Mouse (Mus musculus): ENCODE results near the gene Rcor2. TPM values are rescaled to one million over a fixed set of nuclear protein-coding genes. Genes with fewer than 3 reads are reported as not detected.

The Rcor2 gene
- total RNA-seq, 2 experiments from 2014 or later, result 17.6 to 17.7 TPM

DNA sequence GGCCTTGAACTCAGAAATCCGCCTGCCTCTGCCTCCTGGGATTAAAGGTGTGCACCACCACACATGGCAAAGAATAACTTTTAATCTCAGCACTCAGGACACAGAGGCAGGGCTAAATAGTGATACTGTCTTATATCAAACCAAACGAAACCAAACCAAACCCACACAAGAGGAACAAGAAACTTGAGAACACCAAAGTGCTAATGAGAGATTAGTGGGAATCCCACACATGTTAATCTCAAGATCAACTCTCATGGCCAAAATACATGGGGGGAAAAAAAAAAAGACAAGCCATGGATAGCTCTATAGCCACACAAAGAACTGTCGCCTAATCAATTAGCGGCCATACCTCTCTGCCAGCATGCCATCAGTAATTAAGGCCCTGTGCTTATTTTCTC, 48.5 kb downstream of the Rcor2 start:
- no peak for DNase-seq (ENCODE audit: low spot score in 2 of 2)

DNA sequence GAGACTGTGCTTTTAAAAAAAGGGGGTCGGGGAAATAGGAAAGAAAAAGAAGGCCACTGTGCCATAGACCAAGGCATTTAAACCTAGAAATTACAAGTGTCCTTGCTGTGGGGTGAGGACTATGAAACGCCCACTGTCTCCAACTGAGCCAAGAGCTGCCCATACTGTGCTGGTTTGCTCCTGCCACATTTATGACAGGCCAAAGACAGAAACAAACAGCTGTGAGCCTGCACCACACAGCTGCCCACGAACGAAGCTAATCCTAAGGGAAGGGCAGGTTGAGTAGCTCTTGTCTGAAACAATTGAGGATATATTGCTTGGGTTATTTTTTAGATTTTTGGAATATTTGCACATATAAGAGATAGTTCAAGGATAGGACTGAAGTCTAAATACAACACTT, 49.7 kb downstream of the Rcor2 start:
- DNase-seq (ENCODE audit: low spot score in 2 of 2), result no peak

DNA sequence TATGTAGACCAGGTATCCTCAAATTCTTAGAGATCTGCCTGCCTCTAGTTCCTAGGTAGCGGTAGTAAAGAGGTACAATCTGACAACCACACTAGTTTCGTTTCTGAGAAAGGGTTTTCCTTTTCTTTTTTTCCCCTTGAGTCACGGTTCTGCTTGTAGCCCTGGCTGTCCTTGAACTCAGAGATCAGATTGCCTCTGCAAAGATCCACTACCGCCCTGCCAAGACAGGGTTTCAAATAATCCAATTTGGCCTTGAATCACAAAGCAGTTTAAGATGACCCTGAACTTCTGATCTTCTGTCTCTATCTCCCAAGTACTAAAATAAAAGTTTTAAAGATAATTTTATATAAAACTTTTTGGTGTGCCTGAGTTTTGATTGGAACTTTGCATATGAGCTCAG, 50.6 kb downstream of the Rcor2 start:
- DNase-seq (ENCODE audit: low spot score in 2 of 2), result no peak

DNA sequence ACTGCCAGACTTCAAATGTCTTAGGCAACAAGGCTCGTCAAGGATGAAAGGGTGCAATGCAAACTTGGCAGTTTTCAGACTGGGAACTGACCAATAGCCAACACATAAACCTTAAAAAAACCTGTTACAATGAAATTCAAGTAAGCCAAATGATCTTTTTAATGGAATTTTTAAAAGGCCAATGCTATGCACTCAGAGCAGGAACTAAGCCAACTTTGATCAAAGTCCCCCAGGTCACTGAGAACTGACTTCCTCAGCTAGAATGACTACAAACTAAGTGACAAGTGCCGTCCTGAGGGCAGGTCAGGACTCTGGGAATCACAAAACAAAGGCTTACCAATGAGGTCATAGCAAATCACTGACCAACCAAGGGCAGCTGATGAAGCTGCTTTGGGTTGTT, 53.1 kb downstream of the Rcor2 start:
- DNase-seq (ENCODE audit: low spot score in 2 of 2), result no peak

DNA sequence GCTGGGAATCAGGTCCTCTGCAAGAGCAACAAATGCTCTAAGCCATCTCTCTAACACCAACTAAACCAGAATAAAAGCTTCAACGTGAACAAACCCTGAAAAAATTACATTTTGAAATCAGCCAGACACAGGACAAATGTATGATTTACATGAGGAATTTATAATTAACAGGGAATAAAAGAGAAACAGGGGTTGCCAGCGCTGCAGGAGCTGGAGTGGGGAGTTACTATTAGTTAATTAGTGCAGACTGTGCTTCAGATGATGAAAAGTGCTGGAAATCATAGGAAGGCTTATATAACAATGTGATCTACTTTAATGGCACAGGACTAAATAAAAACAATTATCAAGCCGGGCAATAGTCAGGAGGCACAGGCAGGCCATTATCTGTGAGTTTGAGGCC, 54.3 kb downstream of the Rcor2 start:
- no peak for DNase-seq (ENCODE audit: low spot score in 2 of 2)

Other genes with a start within 250 kb of the Rcor2 start
- 1 to 10 TPM; 4.0 to 4.5 TPM for gene Fermt3, start 247.9 kb upstream of the Rcor2 start, total RNA-seq (2021)
- 100 to 1,000 TPM; 211 to 217 TPM for gene Stip1, start 227.4 kb upstream of the Rcor2 start, total RNA-seq (2021)
- gene Macrod1, start 210.5 kb upstream of the Rcor2 start, total RNA-seq (2021), result 10 to 100 TPM; 15.0 to 16.6 TPM
- 10 to 100 TPM; 40.9 to 42.8 TPM for gene Flrt1, start 161.6 kb upstream of the Rcor2 start, total RNA-seq (2021)
- 100 to 1,000 TPM; 274 to 284 TPM for gene Otub1, start 61.0 kb upstream of the Rcor2 start, total RNA-seq (2021)
- 1,000 to 10,000 TPM in 1 of 2 experiments, 100 to 1,000 TPM in 1; 906 to 1,040 TPM for gene Cox8a, start 49.7 kb upstream of the Rcor2 start, total RNA-seq (2021)
- gene Naa40, start 26.1 kb upstream of the Rcor2 start, total RNA-seq (2021), result 10 to 100 TPM; 27.7 to 29.8 TPM
- gene Mark2, start 74.5 kb downstream of the Rcor2 start, total RNA-seq (2021), result 100 to 1,000 TPM; 123 to 139 TPM
- 10 to 100 TPM; 29.1 to 30.8 TPM for gene Spindoc, start 115.7 kb downstream of the Rcor2 start, total RNA-seq (2021)
- gene 2700081O15Rik, start 150.3 kb downstream of the Rcor2 start, total RNA-seq (2021), result 10 to 100 TPM; 29.5 to 31.1 TPM
- 100 to 1,000 TPM; 828 to 858 TPM for gene Rtn3, start 216.0 kb downstream of the Rcor2 start, total RNA-seq (2021)
- gene Atl3, start 226.7 kb downstream of the Rcor2 start, total RNA-seq (2021), result 10 to 100 TPM; 22.2 to 23.5 TPM

All from left cerebral cortex, adult 18-20 months (tissue).